Mouse (Mus musculus): ENCODE data around the gene Usp17lc. TPM values are rescaled to one million over a fixed set of nuclear protein-coding genes. Genes with fewer than 3 reads are reported as not detected.
"Not testable (repeated sequence)": the region's sequence is repeated elsewhere in the genome, so short reads cannot be mapped to it uniquely, and the experiment has no call there.

Usp17lc gene
- total RNA-seq (2022), result not detected

DNA sequence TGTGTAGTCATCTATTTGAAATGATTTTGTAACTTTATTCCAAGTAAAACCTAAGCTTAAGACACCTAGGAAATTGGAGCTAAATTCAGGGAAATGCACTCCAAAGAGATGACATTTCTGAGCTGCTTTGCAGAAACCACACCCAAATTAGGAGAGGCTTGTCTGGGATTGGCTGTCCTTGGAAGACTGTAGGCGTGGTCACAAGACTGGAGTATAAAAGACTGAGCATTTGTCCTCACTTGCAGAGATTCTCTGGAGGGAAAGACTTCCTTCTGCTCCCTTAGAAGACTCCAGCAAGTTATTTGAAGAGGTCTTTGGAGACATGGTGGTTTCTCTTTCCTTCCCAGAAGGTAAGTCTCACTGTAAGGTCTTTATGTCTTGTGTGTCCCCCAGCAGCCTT is at the start of gene Usp17lc:
Usp17lc (plus strand) TSS at position 301 of the 400 bp plus-strand sequence.
- DNase-seq (ENCODE audit: low spot score), result not testable (repeated sequence)

DNA sequence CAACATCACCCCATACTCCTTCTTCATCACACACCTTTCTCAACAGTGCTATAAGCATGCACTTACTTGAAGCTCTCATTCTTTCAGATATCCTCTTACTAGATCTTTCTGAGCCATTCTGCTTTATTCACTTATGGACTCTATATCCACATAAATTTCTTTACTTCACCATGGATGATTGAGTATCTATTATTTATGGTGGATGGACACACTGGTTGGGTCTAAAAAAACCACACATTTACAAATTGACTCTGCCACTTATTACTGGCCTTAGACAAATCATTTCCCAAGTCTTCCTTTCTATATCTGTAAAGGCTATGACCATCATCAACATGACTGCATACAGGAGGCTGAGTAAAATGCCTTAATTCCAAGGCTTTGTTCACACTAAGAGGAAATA is 28.8 kb upstream of the Usp17lc start, which contains the start of gene Olfr603:
Olfr603 (minus strand) TSS at position 101 of the 400 bp plus-strand sequence.
- no peak for DNase-seq (ENCODE audit: low spot score)

DNA sequence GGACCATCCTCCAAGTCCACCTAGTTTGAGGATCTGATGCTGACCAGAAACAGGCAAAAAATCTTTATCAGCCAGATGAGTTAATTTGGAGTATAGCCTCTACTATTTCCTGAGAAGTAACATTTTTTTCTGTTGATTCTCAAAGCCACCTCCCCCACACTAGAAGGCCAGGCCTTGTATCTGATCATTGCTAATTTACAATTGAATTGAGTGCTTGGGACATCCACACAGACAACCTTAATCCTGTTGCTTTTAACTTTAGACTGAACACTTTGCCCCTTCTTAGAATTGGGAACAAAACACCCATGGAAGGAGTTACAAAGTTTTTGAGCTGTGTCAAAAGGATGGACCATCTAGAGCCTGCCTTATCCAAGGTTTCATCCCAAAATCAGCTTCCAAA is 17.1 kb upstream of the Usp17lc start:
- no peak for DNase-seq (ENCODE audit: low spot score)

DNA sequence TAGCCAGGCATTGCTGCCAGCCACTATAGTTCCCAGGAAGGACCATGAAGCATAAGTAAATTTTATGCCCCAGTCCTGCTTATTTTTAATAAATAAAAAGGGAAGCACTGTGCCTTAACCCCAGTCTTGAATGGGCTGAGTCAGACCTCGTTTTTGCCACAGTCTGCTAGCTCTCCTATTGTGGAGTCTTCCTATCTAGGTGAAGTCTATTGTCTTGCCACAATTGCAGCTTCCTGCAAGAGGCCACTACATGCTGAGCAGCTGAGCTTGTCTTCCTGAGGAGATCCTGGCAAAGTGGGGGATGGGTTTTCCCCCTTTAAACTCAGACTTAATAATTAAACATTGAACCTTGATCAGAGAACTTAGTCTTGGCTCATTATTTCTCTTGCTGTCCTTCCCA is 15.9 kb upstream of the Usp17lc start:
- DNase-seq (ENCODE audit: low spot score), result no peak

DNA sequence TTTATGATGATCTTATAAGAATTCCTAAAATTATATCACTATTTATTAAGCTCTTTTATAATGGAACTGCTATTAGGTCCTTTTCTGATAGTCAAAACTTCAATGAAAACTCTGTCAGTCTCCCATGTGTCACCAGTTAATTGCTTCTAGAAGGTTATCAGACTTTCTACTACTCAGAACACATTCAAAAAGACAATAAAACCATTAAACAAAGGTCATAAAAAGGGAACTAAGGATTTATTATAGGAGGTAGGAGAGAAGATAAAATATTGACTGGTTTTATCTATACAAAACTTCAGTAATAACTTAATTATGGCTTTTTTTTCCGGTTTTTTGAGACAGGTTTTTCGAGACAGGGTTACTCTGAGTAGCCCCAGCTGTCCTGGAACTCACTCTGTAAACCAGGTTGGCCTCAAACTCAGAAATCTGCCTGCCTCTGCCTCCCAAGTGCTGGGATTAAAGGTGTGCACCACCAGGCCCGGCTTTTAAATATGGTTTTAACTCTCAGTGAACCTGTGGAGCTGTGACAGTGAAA is 8.3 kb upstream of the Usp17lc start:
- DNase-seq (ENCODE audit: low spot score), result not testable (repeated sequence)

DNA sequence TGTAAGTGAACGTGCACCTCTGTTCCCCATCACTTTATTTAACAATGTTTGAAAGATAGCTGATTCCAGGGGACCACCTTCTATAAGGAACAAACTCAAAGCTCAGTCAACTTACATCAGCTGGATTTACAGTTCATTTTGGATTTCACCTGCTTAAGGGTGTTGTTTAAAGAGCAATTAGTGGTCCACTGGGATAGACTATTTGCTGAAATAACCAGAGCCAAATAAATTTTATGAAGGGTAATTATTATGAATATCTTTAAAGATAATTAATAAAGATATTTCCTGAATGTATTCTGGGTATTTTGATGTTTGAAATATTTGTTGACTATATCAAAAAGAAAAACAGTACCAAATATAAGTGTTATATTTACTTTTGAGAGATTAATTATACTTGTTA is 30.5 kb downstream of the Usp17lc start, which contains the start of gene Olfr605:
Olfr605 (minus strand) TSS at position 101 of the 400 bp plus-strand sequence.
- no peak for DNase-seq (ENCODE audit: low spot score)

DNA sequence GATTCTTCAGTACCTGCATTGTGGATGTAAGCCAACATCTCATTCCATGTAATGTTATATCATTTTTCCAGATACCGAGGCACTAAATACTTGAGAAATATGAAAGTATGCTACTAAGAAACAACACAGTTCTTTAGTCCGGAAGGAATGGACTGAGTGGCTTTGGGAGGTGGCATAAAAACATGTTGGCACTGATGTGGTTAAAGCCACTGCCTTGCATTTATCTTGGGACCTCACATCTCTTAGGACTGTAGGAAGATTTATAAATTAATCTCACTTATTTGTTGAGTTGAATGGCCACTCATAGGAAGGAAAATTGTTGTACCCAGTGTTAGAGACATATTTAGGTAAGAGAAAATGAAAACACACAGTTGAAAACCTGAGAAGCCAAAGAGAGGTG is 33.9 kb downstream of the Usp17lc start, which contains the start of gene Olfr606:
Olfr606 (plus strand) TSS at position 301 of the 400 bp plus-strand sequence.
- no peak for DNase-seq (ENCODE audit: low spot score)

DNA sequence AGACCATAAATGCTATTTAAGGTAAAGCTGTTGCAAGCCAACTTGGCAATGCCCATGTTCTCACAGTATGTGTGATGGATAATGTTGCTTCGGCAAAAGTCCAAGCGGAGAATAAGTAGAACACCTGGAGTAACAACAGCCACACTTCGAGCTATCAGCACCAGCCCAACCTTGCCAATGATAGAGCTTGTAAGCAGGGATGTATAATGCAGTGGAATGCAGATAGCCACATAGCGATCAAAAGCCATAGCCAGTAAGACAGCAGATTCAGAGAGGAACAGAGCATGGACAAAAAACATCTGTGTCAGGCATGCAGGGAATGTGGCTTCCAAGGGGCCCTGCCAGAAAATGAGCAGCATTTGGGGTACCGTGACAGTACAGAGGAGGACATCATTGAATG is 45.7 kb downstream of the Usp17lc start:
- no peak for DNase-seq (ENCODE audit: low spot score)

Small RNA genes lying within 50 kb of the gene (microRNA-seq; reads per million reads assigned to microRNA genes)
- not detected for gene Gm25774

Other genes starting within 250 kb of the Usp17lc start
- gene Olfr591, start 236.7 kb upstream of the Usp17lc start, total RNA-seq (2022), result not detected
- gene Olfr592, start 230.3 kb upstream of the Usp17lc start, total RNA-seq (2022), result not detected
- not detected for gene Olfr593, start 203.2 kb upstream of the Usp17lc start, total RNA-seq (2022)
- not detected for gene Olfr594, start 198.1 kb upstream of the Usp17lc start, total RNA-seq (2022)
- not detected for gene Usp17ld, start 162.6 kb upstream of the Usp17lc start, total RNA-seq (2022)
- gene Olfr596, start 109.4 kb upstream of the Usp17lc start, total RNA-seq (2022), result not detected
- gene Olfr597, start 98.8 kb upstream of the Usp17lc start, total RNA-seq (2022), result not detected
- gene Olfr598, start 91.5 kb upstream of the Usp17lc start, total RNA-seq (2022), result not detected
- not detected for gene Olfr599, start 79.2 kb upstream of the Usp17lc start, total RNA-seq (2022)
- gene Olfr600, start 65.4 kb upstream of the Usp17lc start, total RNA-seq (2022), result not detected
- not detected for gene Olfr601, start 52.4 kb upstream of the Usp17lc start, total RNA-seq (2022)
- gene Olfr603, start 28.9 kb upstream of the Usp17lc start, total RNA-seq (2022), result not detected
- not detected for gene Olfr605, start 30.4 kb downstream of the Usp17lc start, total RNA-seq (2022)
- not detected for gene Olfr606, start 34.0 kb downstream of the Usp17lc start, total RNA-seq (2022)
- not detected for gene Olfr607, start 49.1 kb downstream of the Usp17lc start, total RNA-seq (2022)
- gene Olfr608, start 54.8 kb downstream of the Usp17lc start, total RNA-seq (2022), result not detected
- gene Olfr609, start 83.0 kb downstream of the Usp17lc start, total RNA-seq (2022), result not detected
- gene Olfr610, start 97.0 kb downstream of the Usp17lc start, total RNA-seq (2022), result not detected
- gene Olfr611, start 105.8 kb downstream of the Usp17lc start, total RNA-seq (2022), result not detected
- not detected for gene Olfr612, start 127.6 kb downstream of the Usp17lc start, total RNA-seq (2022)
- not detected for gene Olfr613, start 133.0 kb downstream of the Usp17lc start, total RNA-seq (2022)
- gene Olfr615, start 141.0 kb downstream of the Usp17lc start, total RNA-seq (2022), result not detected
- not detected for gene Olfr616, start 154.1 kb downstream of the Usp17lc start, total RNA-seq (2022)
- gene Olfr617, start 158.0 kb downstream of the Usp17lc start, total RNA-seq (2022), result not detected
- gene Olfr618, start 175.0 kb downstream of the Usp17lc start, total RNA-seq (2022), result not detected
- gene Olfr619, start 185.5 kb downstream of the Usp17lc start, total RNA-seq (2022), result not detected
- gene Olfr620, start 197.5 kb downstream of the Usp17lc start, total RNA-seq (2022), result not detected
- not detected for gene Olfr622, start 227.6 kb downstream of the Usp17lc start, total RNA-seq (2022)
- gene Olfr623, start 248.6 kb downstream of the Usp17lc start, total RNA-seq (2022), result not detected

All from heart, adult 8-10 months (tissue).